Mouse (Mus musculus): ENCODE results near the gene Abca9.

Abca9 gene

GRCm38 (mm10) chr11:110060127-110060526 lies 107.9 kb downstream of the Abca9 start:
- no peak for DNase-seq

DNA sequence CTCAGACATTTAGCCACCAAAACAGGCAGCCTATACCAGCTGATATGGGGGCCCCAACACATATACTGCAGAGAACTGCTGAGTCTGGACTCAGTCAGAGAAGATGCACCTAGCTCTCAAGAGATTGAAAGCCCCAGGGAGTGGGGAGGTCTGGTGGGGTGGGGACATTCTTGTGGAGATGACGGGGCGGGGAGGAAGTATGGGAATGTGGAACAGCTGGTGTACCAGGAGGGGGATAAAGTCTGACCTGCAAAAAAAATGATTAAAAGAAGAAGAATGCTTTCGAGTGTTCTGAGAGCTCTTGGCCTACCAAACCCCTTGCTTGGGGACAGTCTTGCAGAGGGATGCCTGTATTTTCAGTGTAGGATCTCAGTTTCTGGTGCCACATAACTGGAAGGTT lies 114.3 kb downstream of the Abca9 start:
- DNase-seq: no peak
